Mouse (Mus musculus) embryonic fibroblast, embryonic 13.5 days (primary cell): ENCODE data around the gene Gng8. TPM values are rescaled to one million over a fixed set of nuclear protein-coding genes. Genes with fewer than 3 reads are reported as not detected.

Source experiments
- H3K27ac ChIP-seq: 2 replicates; pipeline ENCODE4 v1.5.1; 2012; ENCODE audit warnings: low read length, control low read depth, inconsistent platforms; ENCODE audit not compliant: insufficient read depth
- H3K4me1 ChIP-seq: 2 replicates; pipeline ENCODE4 v1.6.1; 2011; ENCODE audit warnings: low read length; ENCODE audit not compliant: control insufficient read depth, insufficient read depth
- H3K4me3 ChIP-seq: 2 replicates; pipeline ENCODE4 v1.5.1; 2011; ENCODE audit warnings: mild to moderate bottlenecking, control low read depth, low read length; ENCODE audit not compliant: insufficient read depth
- CTCF ChIP-seq: IDR thresholded peaks from 2 replicates; pipeline ENCODE4 v1.5.1; 2011; ENCODE audit warnings: mild to moderate bottlenecking, control low read depth, low read length, moderate library complexity, borderline replicate concordance; ENCODE audit not compliant: insufficient read depth
- POLR2A ChIP-seq: IDR thresholded peaks from 2 replicates; pipeline ENCODE4 v1.6.1; 2011; ENCODE audit warnings: low read depth, mild to moderate bottlenecking, control low read depth, low read length, moderate library complexity
- polyA plus RNA-seq: library from polyadenylated mRNA; stranded (reverse); fragments of >200 nt; gene quantifications from 2 replicates; pipeline ENCODE4 v1.2.4, GENCODE M21; 2011; ENCODE audit warnings: low read depth; ENCODE audit not compliant: missing spikeins, insufficient read length

The Gng8 gene
- polyA plus RNA-seq, 1 experiment: 24.7 TPM

GRCm38 (mm10) chr7:16875310-16875325 lies 16.5 kb upstream of the Gng8 start, which contains the start of gene Dact3:
Gene Dact3 (plus strand): TSS chr7:16875317.
- Histone ChIP-seq H3K27ac (peak within 1 kb of the TSS; percentile 76), H3K4me3 (peak within 1 kb of the TSS; percentile 84)
- TF ChIP-seq POLR2A (no peak), CTCF (no peak)

GRCm38 (mm10) chr7:16875326-16875725 lies 16.3 kb upstream of the Gng8 start:
- H3K4me3 ChIP-seq: peak overlapping the region; percentile 84
- H3K27ac ChIP-seq: no peak overlapping the region
- no peak for TF ChIP-seq POLR2A
- no peak for TF ChIP-seq CTCF
- no peaks in the 10 kb centered on the region for H3K4me1 ChIP-seq

More at GRCm38 (mm10) chr7:16875310-16875325, 16.5 kb upstream of the Gng8 start, which contains the start of gene Dact3:
- H3K4me1 ChIP-seq: no peaks in the 10 kb centered on the region

- peak overlapping the region; percentile 84 for H3K4me3 ChIP-seq
- H3K27ac ChIP-seq: peak overlapping the region; percentile 44
Observed at GRCm38 (mm10) chr7:16876006-16876405, 15.6 kb upstream of the Gng8 start.

GRCm38 (mm10) chr7:16876608-16877007 lies 15.0 kb upstream of the Gng8 start:
- Histone ChIP-seq H3K4me3 (peak overlapping the region; percentile 84), H3K4me1 (no peaks in the 10 kb centered on the region), H3K27ac (peak overlapping the region; percentile 44)
- TF ChIP-seq POLR2A (no peak), CTCF (no peak)

More at GRCm38 (mm10) chr7:16876006-16876405, 15.6 kb upstream of the Gng8 start:
- H3K4me1 ChIP-seq: no peaks in the 10 kb centered on the region
- TF ChIP-seq POLR2A (no peak), CTCF (no peak)

- TF ChIP-seq POLR2A (no peak), CTCF (no peak)
- Histone ChIP-seq H3K27ac (no peak overlapping the region), H3K4me3 (no peak overlapping the region), H3K4me1 (no peaks in the 10 kb centered on the region)
Observed at GRCm38 (mm10) chr7:16877717-16878116, 13.9 kb upstream of the Gng8 start.

- Histone ChIP-seq H3K27ac (peak overlapping the region; percentile 65), H3K4me1 (no peaks in the 10 kb centered on the region), H3K4me3 (no peak overlapping the region)
- no peak for TF ChIP-seq POLR2A
- TF ChIP-seq CTCF: no peak
Observed at GRCm38 (mm10) chr7:16879796-16880547, 11.6 kb upstream of the Gng8 start.

GRCm38 (mm10) chr7:16880615-16881014 lies 11.0 kb upstream of the Gng8 start:
- Histone ChIP-seq H3K27ac (peak overlapping the region; percentile 65), H3K4me3 (no peak overlapping the region), H3K4me1 (no peaks in the 10 kb centered on the region)
- TF ChIP-seq CTCF (no peak), POLR2A (no peak)

GRCm38 (mm10) chr7:16883162-16883561 lies 8.4 kb upstream of the Gng8 start:
- Histone ChIP-seq H3K4me3 (no peak overlapping the region), H3K4me1 (no peaks in the 10 kb centered on the region), H3K27ac (no peak overlapping the region)
- TF ChIP-seq CTCF (no peak), POLR2A (no peak)

GRCm38 (mm10) chr7:16884334-16884733 lies 7.3 kb upstream of the Gng8 start:
- Histone ChIP-seq H3K4me3 (no peak overlapping the region), H3K27ac (no peak overlapping the region), H3K4me1 (no peaks in the 10 kb centered on the region)
- TF ChIP-seq POLR2A (no peak), CTCF (no peak)

GRCm38 (mm10) chr7:16885271-16885776 lies 6.3 kb upstream of the Gng8 start:
- Histone ChIP-seq H3K4me1 (no peaks in the 10 kb centered on the region), H3K4me3 (no peak overlapping the region), H3K27ac (no peak overlapping the region)
- no peak for TF ChIP-seq CTCF
- no peak for TF ChIP-seq POLR2A
